Mouse (Mus musculus) right cerebral cortex, postnatal 14 days (tissue): ENCODE data around the gene Pltp.
A peak's percentile ranks its signal among the peaks of the same experiment; 100 is the strongest.
"Not testable (repeated sequence)": the region's sequence is repeated elsewhere in the genome, so short reads cannot be mapped to it uniquely, and the experiment has no call there.

Experiments used
- DNase-seq: peaks from one replicate; pipeline ENCODE4 v3.0.0; 2022

Gene Pltp

DNA sequence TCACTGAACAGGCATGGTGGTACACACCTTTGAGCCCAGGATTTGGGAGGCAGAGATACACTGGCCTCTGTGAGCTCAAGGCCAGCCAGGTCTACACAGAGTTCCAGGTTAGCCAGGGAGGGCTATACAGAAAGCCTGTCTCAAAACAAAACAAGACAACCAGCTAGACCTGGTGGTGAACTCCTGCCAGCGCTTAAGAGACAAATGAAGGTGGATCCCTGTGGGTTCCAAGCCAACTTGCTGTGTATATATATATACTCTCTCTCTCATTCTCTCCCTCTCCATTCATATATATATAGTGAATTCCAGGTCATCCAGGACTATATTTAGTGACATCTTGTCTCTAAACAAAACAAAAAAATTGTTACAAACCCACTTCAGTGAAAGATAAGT lies 53.6 kb downstream of the Pltp start:
- no peak for DNase-seq

DNA sequence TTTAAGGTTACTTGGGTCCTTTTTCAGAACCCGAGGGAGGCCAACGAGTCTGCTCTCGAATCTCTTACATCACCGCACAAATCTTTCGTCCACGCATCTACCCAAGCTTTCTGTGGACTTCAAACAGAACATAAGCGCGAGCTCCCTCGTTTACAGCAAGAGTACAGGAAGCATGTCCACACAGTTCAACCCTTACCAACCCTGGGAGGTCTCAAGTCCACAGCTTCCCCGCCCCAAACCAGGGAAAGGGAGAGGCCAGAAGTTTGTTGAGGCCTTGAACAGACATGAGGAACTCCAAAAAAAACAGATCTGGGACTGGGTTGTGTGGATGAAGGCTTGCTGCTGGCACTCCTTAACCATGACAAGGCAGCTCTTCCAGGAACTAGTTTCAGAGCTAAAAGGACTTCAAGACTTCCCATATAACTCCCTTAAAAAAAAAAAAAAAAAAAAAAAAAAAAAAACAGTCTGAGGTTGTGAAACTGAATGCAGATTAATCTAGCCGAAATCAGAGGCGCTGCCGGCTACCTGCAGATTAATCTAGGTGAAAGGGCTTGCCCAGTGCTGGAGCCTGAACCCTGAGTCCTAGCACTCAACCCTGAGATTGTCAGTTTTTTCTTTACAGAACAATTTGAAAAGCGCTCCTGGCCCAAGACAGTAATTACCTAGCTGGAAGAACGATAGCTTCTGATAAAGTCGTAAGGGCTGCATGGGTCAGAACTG lies 54.1 kb downstream of the Pltp start:
- no peak for DNase-seq

DNA sequence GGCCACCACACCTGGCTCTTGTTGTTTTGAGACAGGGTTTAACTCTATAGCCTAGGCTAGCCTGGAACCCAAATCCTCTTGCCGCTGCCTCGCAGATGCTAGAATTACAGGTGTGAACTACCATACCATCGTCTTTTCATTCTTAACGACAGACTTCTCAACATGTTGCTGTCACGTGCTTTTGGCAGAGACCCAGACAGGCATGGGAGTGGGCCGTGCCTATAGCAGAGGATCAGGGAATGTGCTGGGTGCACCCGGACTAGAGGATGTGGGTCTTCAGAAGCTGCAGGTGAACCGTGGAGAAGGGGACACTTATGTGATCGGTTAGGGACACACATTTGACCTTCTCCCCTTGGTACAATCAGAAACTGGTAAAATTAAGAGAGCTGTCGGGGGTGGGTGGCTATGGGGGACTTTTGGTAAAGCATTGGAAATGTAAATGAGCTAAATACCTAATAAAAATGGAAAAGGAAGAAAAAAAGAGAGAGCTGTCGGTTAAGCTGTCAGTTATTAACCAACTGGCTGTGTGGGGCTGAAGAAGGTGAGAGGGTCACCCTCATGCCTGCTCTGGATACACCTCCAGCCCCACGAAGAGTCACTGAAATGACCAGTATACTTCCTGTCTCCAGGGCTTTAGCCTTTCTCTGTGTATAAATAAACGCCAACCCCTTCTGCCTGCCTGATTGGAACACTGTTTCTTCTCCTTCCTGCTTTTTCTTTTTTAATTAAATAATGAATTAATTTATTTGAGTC lies 57.1 kb downstream of the Pltp start:
- no peak for DNase-seq

DNA sequence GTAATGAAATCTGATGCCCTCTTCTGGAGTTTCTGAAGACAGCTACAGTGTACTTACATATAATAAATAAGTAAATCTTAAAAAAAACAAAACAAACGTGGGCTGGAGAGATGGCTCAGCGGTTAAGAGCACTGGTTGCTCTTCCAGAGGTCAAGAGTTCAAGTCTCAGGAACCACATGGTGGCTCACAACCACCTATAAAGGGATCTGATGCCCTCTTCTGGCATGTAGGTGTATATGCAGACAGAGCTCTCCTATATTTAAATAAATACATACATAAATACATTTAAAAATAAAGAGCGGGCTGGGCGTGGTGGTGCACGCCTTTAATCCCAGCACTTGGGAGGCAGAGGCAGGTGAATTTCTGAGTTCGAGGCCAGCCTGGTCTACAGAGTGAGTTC lies 59.0 kb downstream of the Pltp start:
- DNase-seq, result not testable (repeated sequence)

DNA sequence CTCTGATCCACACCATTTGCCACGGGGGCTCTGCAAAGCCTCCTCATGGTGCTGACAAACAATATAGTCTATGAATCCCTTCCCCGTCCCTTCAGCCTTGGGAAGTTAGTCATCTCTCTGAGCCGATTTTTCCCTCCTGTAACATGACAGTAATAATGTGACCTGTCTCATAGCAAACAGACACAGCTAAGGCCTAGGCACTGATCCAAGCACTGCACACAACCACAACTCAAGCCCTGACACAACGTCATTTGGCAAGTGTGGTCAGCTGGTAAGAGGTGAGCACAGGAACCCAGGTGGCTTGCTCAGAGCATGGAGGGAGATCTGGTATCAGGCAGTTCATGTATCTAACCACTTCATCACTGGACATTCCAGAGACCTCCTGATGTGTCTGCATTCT lies 61.6 kb downstream of the Pltp start:
- no peak for DNase-seq

DNA sequence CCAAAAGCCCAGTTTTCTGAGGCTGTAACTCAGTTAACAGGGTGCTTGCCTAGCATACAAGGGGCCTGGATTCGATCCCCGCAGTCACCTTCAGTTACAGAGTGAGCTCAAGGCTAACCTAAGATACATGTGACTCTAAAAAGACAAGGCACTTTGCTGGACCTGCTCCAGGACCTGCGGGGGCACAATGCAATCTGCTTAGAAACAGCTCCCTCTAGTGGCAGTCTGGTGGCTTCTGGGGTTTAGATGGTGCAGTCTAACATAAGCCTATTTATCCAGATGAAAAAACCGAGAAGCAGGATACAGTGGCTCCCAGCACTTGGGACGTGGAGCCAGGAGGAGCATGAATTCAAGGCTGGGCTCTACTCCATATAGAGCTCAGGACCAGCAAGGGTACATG lies 63.2 kb downstream of the Pltp start:
- peak; percentile 89 for DNase-seq

DNA sequence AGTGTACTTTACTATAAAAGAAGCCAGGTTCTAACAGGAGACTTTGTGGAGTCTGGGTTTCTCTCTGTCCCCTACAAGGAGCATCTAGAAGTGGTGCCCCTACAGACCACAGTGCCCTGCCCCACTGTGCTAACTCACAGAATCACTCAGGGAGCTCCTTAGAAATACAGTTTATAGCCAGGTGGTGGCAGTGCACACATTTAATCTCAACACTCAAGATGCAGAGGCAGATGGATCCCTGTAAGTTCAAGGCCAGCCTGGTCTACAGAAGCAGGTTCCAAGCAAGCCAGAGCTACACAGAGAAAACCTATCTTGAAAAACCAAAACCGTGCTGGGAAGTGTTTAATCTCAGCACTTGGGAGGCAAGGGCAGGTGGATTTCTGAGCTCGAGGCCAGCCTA lies 63.7 kb downstream of the Pltp start:
- DNase-seq, result no peak

DNA sequence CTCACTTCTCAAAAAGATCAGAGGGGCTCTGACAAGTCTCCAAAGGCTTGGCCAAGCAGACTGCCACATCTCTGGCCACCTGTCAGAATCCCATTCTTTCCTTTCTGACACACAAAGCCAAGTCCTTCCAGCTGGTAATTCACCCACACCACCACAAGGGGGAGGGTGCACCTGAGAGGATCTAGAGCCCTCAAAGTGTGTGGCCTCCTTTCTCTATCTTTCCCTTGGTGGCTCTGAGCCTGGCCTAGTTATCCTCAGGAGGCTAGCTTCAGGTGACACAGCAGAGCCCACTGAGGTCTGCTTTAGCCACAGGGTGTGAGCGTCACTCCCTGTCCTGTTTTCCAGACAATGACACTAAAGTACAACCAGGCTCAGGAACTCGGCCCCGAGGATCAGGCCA lies 64.3 kb downstream of the Pltp start:
- DNase-seq, result peak; percentile 51

DNA sequence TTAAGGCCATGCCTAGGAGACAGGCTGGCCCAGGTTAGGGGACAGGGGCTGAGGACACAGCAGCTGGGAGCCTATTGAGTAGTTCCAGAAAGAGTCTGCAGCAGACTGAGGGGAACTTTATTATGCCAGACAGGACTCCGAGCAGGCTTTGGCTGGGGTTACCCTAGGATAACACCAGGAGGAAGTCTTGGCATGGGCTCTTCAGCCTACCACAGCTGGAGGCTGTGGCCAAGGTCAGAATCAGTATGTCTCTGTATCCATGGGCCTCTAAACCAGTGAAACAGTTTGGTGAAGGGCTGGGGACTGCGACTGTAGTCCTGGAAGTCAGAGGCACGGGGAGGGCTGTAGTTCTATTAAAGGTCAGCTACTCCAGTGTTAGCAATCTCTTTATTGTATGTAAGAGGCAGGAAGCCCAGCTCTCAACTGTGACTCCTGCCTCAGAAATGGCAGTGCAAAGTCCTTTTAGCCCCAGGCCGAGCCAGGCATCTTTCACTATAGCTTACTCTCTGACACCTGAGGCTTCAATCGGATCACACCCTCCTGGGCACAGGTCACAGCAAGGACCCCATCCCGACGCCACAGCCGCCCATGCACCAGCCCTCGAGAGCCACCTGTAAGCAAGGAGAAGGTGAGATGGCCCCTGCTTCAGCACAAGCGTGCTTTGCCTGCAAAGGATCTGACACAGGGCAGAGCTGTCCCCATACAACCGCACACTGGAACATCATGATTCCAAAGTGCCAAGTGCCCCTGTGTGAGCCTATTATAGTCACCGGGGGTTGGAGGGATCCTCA lies 64.9 kb downstream of the Pltp start:
- no peak for DNase-seq

DNA sequence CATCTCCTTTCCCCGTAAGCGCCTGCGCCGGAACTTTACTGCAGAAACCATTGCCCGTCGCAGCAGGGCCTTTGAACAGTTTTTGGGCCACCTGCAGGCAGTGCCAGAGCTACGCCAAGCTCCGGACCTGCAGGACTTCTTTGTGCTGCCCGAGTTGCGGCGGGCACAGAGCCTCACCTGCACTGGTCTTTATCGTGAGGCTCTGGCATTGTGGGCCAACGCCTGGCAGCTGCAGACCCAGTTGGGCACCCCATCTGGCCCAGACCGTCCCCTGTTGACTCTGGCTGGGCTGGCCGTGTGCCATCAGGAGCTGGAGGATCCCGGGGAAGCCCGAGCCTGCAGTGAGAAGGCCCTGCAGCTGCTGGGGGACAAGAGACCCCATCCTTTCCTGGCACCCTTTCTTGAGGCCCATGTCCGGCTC lies 65.7 kb downstream of the Pltp start:
- DNase-seq, result peak; percentile 34

DNA sequence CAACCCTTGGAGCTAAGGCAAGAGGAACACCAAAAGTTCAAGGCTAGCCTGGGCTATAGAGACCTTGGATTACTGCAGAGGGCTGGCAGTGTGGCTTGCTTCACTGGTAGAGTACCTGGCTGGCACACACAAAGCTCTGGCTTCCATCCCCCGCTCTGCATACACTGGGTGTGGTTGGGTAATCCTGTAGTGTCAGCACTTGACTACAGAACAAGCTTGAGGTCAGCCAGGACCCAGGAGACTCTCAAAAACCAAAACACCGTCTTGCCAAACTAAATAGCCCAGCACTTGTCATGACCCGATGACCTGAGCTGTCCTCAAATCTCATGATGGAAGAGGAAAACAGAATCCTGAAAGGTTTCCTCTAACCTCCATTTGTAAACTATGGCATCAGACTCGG lies 67.1 kb downstream of the Pltp start:
- DNase-seq, result no peak
